Mouse (Mus musculus) ES-E14 (cell line): ENCODE results near the gene Akt2. TPM values are rescaled to one million over a fixed set of nuclear protein-coding genes. Genes with fewer than 3 reads are reported as not detected.

ENCODE experiments used
- DNase-seq: peaks from one replicate; pipeline ENCODE4 v3.0.0-alpha.2; 2013; ENCODE audit warnings: low read depth, low spot score
- H3K27ac ChIP-seq: 2 replicates; pipeline ENCODE4 v1.5.1; 2012; ENCODE audit warnings: low read depth, mild to moderate bottlenecking, low read length, moderate library complexity, mixed read lengths; ENCODE audit not compliant: poor library complexity, insufficient read depth, severe bottlenecking
- H3K36me3 ChIP-seq: 2 replicates; pipeline ENCODE4 v1.6.1; 2012; ENCODE audit warnings: mild to moderate bottlenecking, low read length, moderate library complexity, mixed read lengths; ENCODE audit not compliant: control insufficient read depth, poor library complexity, insufficient read depth, severe bottlenecking
- H3K4me1 ChIP-seq, 2 experiments: fragments of 150-350 bp in 1 of 2; sonication (generic) in 1 of 2; 2 replicates each; pipeline ENCODE4 v1.6.1; 2012; ENCODE audit warnings: low read length in 2 of 2, mild to moderate bottlenecking in 1 of 2, mixed read lengths in 1 of 2; ENCODE audit not compliant: control insufficient read depth in 2 of 2, insufficient read depth in 2 of 2, poor library complexity in 1 of 2
- H3K4me3 ChIP-seq, 2 experiments: fragments of 150-350 bp in 1 of 2; sonication (generic) in 1 of 2; 2 replicates each; pipeline ENCODE4 v1.5.1; 2012; ENCODE audit warnings: low read length in 2 of 2, low read depth in 1 of 2, mild to moderate bottlenecking in 1 of 2, mixed read lengths in 1 of 2; ENCODE audit not compliant: insufficient read depth in 1 of 2, poor library complexity in 1 of 2, severe bottlenecking in 1 of 2
- H3K9ac ChIP-seq: 2 replicates; pipeline ENCODE4 v1.6.1; 2012; ENCODE audit warnings: low read depth, mild to moderate bottlenecking, low read length, mixed read lengths; ENCODE audit not compliant: poor library complexity, insufficient read depth, severe bottlenecking
- H3K9me3 ChIP-seq: fragments of 150-350 bp; sonication (generic); 2 replicates; pipeline ENCODE4 v1.6.1; 2012; ENCODE audit warnings: low read depth, mild to moderate bottlenecking, low read length; ENCODE audit not compliant: control insufficient read depth, insufficient read depth
- CHD2 ChIP-seq: IDR thresholded peaks from 2 replicates; pipeline ENCODE4 v1.6.1; 2014; ENCODE audit warnings: mild to moderate bottlenecking, low read depth, low read length, inconsistent platforms
- HCFC1 ChIP-seq: IDR thresholded peaks from 2 replicates; pipeline ENCODE4 v1.6.1; 2012; ENCODE audit warnings: low read length, inconsistent platforms, borderline replicate concordance; ENCODE audit not compliant: insufficient read depth
- MAFK ChIP-seq: IDR thresholded peaks from 2 replicates; pipeline ENCODE4 v1.6.1; 2014; ENCODE audit warnings: mild to moderate bottlenecking, low read depth, low read length, inconsistent platforms; ENCODE audit not compliant: insufficient read depth
- ZC3H11A ChIP-seq: IDR thresholded peaks from 2 replicates; pipeline ENCODE4 v1.6.1; 2012; ENCODE audit warnings: low read depth, mild to moderate bottlenecking, inconsistent platforms, low read length, borderline replicate concordance
- ZNF384 ChIP-seq: IDR thresholded peaks from 2 replicates; pipeline ENCODE4 v1.6.1; 2012; ENCODE audit warnings: low read depth, low read length, inconsistent platforms
- in situ Hi-C, 2 experiments: fragments of 600-800 bp; cut with MboI; formaldehyde crosslinking; loops; one replicate each; pipeline ENCODE4 v1.15.1; 2025; ENCODE audit warnings: low sequenced_read_pairs in 2 of 2, inconsistent platforms in 1 of 2; ENCODE audit not compliant: unreplicated experiment in 2 of 2
- total RNA-seq: library from RNA; depleted of rRNA; stranded (reverse); fragments of 300-350 nt; gene quantifications from 2 replicates; pipeline ENCODE4 v1.2.3, GENCODE M21; 2012

Akt2 gene
- total RNA-seq, 1 experiment, result 44.8 TPM

DNA sequence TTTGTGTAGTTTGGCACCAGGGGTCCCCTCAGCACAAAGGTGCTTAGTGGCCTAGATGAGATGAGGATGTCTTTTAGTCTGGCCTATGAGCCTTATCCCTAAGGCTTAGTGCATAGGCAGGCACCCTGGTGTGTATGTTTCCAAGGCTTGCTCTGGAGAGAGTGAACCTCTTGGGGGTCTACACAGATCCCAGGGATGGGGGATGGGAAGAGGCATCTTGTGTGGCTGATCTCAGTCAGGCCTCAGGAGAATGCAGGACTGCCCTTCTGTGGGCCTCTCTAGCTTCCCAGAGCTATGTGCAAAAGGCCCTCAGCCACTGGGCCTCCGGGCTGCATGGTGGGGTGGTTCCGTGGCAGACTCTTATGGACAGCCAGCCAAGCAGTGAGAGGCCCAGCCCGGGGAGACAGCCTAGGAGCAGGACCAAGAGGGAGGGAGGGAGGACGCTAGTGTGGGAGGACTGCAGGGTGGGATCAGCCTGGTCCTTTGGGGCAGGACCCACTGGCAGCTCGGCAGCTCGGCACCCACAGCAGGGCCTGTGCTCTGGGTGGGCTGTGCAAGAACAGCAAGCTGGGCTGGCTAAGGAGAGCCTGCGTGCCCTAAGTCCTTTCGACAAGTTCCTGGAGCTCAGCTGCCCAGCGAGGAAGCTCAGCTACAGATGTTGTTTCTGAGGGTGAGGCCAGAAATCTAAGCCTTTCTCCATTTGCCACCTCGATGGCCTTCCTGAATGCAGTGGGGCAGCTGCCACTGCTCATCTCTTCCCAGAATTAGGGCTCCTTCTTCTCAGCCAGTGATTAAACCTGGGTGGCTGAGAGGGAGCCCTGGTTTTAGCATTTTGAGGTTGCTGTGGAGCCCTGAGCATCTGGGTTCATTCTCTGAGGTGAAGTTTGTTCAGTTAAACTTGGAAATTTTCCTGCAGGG, 5.5 kb downstream of the Akt2 start:
- Histone ChIP-seq H3K27ac (no peak overlapping the region), H3K4me1 (peaks cover 7 to 36% of the 10 kb centered on the region in 2 experiments; a peak in 3 of 4 replicates), H3K4me3 (no peak overlapping the region), H3K9ac (no peak overlapping the region), H3K36me3 (peaks cover 11% of the 10 kb centered on the region; the same call in 1 of the 2 replicates), H3K9me3 (no peaks in the 10 kb centered on the region)
- TF ChIP-seq ZNF384 (no peak), CHD2 (no peak), ZC3H11A (no peak), MAFK (no peak), HCFC1 (no peak)
- DNase-seq, result no peak
- in situ Hi-C loops, result no loop called here

- peaks cover 10 to 33% of the 10 kb centered on the region in 2 experiments; a peak in 3 of 4 replicates for H3K4me1 ChIP-seq
- H3K36me3 ChIP-seq, result peaks cover 11% of the 10 kb centered on the region; the same call in 1 of the 2 replicates
- DNase-seq, result no peak
- H3K27ac ChIP-seq, result no peak overlapping the region
- H3K4me3 ChIP-seq, result no peak overlapping the region
- in situ Hi-C loops, result no loop called here
- no peaks in the 10 kb centered on the region for H3K9me3 ChIP-seq
- no peak overlapping the region for H3K9ac ChIP-seq
- TF ChIP-seq ZC3H11A, result no peak
- no peak for TF ChIP-seq ZNF384
- no peak for TF ChIP-seq HCFC1
- no peak for TF ChIP-seq MAFK
- no peak for TF ChIP-seq CHD2
These were observed 6.7 kb downstream of the Akt2 start for GRCm38 (mm10) chr7:27598053-27598452.

- H3K27ac ChIP-seq, result no peak overlapping the region
- no peaks in the 10 kb centered on the region for H3K9me3 ChIP-seq
- in situ Hi-C loops, result no loop called here
- no peaks in the 10 kb centered on the region for H3K36me3 ChIP-seq
- no peak overlapping the region for H3K4me3 ChIP-seq
- peaks cover 10 to 25% of the 10 kb centered on the region in 2 experiments for H3K4me1 ChIP-seq
- no peak overlapping the region for H3K9ac ChIP-seq
- TF ChIP-seq ZNF384 (no peak), ZC3H11A (no peak), HCFC1 (no peak), CHD2 (no peak), MAFK (no peak)
- DNase-seq, result no peak
These were observed 10.3 kb downstream of the Akt2 start for GRCm38 (mm10) chr7:27601628-27602027.

DNA sequence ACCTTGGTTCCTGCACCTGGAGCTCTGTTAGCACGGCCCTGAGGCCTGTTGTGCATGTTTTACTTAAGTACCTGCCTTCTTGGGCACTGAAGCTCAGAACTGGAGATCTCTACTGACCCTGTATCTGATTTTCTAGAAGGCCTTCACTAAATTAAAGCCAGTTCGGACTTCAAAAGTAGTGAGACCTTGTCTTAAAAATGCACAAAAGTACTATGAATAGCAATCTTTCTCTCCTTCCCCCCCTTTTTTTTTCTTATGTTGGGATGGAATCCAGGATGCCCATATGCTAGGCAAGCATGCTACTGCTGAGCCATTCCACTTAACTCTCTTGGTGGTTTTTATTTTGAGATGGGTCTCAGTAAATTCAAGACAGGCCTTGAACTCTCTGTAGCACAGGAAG, 10.8 kb downstream of the Akt2 start:
- Histone ChIP-seq H3K9me3 (no peaks in the 10 kb centered on the region), H3K4me1 (peaks cover 10 to 22% of the 10 kb centered on the region in 2 experiments), H3K27ac (no peak overlapping the region), H3K4me3 (no peak overlapping the region), H3K9ac (no peak overlapping the region), H3K36me3 (no peaks in the 10 kb centered on the region)
- in situ Hi-C loops, result no loop called here
- no peak for DNase-seq
- TF ChIP-seq ZC3H11A, result no peak
- no peak for TF ChIP-seq ZNF384
- no peak for TF ChIP-seq CHD2
- TF ChIP-seq HCFC1, result no peak
- no peak for TF ChIP-seq MAFK
